Mouse (Mus musculus) left cerebral cortex, postnatal 4 days (tissue): ENCODE data around the gene Map2k5. TPM values are rescaled to one million over a fixed set of nuclear protein-coding genes. Genes with fewer than 3 reads are reported as not detected.

Experiments used
- DNase-seq: peaks from one replicate; pipeline ENCODE4 v3.0.0-alpha.2; 2022
- intact Hi-C: fragments of 180-260 bp; cut with DNase I; formaldehyde crosslinking; loops from one replicate; pipeline ENCODE4 v1.15.1; 2025
- total RNA-seq, 2 experiments: library from RNA; stranded (reverse); gene quantifications; 2 replicates each; pipeline ENCODE4 v1.2.3; 2021

Map2k5 gene
- 10 to 100 TPM; 32.9 to 38.4 TPM for total RNA-seq

GRCm38 (mm10) chr9:63377270-63378142 lies at the start of gene Map2k5:
Gene Map2k5 (minus strand): TSS chr9:63377902.
- intact Hi-C loops = no loop called here

GRCm38 (mm10) chr9:63421096-63421736 lies 43.5 kb upstream of the Map2k5 start:
- intact Hi-C loops = no loop called here
- no peak for DNase-seq

More at GRCm38 (mm10) chr9:63377270-63378142, at the start of gene Map2k5:
- DNase-seq = peak; percentile 92

DNA sequence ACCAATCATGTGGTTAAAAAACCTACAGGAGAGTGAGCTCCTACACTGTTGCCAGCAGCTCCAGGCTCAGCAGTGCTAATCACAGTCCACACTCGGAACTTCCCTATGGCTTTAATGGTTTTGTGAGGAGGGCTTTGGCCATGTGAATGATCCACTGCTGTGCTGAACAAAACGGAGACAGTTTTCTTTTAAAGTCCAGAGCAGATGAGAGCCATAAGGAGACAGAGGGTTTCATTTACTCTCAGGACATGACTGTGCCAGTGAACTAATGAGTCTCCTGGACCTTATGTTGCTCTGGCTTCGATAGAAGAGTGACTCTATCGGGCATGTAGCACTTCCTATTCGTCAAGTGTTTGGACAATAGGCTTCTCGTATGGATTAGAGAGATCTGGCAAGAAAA lies 42.7 kb upstream of the Map2k5 start:
- peak; percentile 47 for DNase-seq
- intact Hi-C loops = no loop called here

DNA sequence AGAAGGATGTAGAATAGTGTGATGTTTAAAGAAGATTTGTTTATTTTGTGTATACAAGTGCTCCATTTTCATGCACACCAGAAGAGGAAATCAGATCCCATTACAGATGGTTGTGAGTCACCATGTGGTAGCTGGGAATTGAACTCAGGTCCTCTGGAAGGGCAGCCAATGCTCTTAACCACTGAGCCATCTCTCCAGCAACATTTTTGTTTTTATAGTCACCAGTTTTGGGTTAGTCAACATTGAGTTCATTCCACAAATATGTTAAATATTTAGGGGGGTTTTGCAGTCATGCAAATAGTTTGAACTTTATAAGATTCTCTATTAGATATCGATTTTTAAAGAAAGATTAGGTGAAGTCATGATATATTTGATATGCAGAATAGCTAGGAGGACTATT lies 22.5 kb upstream of the Map2k5 start:
- DNase-seq = no peak
- intact Hi-C loops = no loop called here

- intact Hi-C loops = loop anchor here (5.0 to 10.0 kb wide), 2 partner anchors 115 to 252 kb away; partner anchors contain the start of gene Skor1
- DNase-seq = no peak
These were observed 21.7 kb upstream of the Map2k5 start for GRCm38 (mm10) chr9:63399463-63399815.

DNA sequence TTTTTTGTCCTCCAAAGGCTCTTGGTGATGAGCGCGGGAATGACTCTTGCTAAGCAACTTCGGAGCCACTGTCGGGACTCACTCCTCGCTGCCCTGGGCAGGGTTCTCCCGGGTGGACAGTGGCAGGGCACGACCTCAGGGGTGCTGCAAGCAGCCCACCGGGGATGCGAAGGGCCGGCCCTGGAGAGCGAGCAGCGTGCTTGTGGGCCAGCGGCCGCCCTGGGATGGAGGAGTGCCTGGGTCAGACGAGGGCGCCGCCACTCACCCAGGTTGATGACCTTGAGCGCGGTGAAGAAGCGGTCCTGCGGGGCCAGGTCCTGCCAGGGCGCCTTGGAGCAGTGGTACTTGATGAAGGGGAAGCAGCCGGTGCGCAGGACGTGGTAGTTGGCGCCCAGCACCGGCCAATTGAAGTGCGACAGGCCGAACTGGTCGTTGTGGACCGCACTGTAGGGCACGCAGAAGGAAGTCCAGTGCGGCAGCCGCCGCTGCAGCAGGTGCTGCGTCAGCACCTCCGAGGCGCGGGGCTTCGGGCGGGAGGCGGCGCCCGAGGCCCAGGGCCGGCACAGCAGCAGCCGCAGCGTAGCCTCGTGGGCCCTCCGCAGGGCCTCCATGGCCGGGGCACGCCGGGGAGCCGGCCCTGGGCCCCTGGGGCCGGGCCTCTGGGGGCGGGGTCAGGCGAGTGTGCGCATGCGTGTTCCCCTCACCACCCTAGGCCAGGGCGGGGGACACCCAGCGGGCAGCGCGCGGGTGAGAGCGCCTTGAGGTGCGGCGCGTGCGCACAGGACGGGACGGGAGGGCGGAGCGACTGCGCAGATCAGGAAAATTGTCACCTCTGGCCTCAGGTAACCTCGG lies 21.1 kb upstream of the Map2k5 start, which contains the start of gene 2300009A05Rik:
2300009A05Rik (minus strand) TSS at position 636 of the 852 bp plus-strand sequence.
- intact Hi-C loops = loop anchor here (5.0 to 10.0 kb wide), 2 partner anchors 116 to 252 kb away; partner anchors contain the start of gene Skor1
- DNase-seq = peak; percentile 89

DNA sequence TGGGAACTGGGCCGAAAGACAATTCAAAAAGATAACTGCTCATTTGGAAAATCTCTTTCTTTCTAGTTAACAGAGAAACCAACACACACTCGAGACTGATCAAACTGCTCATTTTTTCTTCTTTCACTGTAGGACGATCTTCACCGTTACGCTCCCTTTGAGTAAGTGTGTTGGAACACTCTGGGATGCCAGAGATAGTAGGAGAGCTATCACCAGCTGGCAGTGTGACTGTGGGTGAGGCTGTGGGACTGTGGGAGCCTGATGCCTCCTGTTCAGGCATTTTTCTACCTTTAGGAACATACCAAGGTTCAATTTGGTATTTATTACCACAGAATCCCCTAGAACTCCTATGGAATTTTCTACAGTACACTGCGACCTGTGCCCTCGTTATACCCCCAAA lies 17.9 kb upstream of the Map2k5 start:
- intact Hi-C loops = loop anchor here (5.0 to 10.0 kb wide), 2 partner anchors 119 to 248 kb away; partner anchors contain the start of gene Skor1
- no peak for DNase-seq

- intact Hi-C loops = loop anchor here (10.0 kb wide), 1 partner anchor 123 kb away; no protein-coding TSS in a partner anchor
- no peak for DNase-seq
These were observed 13.6 kb upstream of the Map2k5 start for GRCm38 (mm10) chr9:63391307-63391706.

DNA sequence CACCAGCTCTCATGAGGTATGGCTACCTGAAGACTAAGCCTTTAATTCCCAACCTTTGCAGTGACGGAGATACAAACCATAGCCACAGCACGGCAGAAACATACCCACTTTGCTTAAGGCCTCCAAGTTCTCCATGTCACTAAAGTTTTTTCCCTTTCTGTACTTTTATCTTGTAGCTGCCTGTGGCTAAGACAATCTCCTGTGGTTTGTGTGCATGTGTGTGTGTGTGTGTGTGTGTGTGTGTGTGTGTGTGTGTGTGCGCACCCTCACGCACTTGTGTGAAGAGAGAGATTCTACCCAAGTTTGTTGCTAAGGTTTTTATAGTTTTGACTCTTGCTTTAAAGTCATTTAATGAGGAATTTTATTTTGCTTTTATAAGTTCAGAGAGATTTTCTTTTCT lies 5.1 kb upstream of the Map2k5 start:
- DNase-seq = no peak
- intact Hi-C loops = no loop called here

DNA sequence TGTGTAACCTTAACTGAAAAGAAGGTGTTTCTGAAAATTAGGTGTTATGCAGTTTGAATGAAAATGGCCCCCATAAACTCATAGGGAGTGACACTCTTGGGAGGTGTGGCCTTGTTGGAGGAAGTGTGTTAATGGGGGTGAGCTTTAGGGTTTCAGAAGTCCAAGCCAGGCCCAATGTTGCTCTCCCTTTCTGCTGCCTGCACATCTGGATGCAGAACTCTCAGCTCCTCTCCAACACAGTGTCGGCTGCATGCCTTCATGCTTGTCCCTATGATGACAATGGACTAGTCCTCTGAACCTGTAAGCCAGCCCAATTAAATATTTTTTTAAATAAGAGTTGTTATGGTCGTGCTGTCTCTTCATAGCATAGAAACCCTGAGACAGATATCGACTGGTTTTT lies 2.6 kb upstream of the Map2k5 start:
- intact Hi-C loops = no loop called here
- no peak for DNase-seq

- no peak for DNase-seq
- intact Hi-C loops = no loop called here
These were observed 472 bp upstream of the Map2k5 start for GRCm38 (mm10) chr9:63378174-63378573.

DNA sequence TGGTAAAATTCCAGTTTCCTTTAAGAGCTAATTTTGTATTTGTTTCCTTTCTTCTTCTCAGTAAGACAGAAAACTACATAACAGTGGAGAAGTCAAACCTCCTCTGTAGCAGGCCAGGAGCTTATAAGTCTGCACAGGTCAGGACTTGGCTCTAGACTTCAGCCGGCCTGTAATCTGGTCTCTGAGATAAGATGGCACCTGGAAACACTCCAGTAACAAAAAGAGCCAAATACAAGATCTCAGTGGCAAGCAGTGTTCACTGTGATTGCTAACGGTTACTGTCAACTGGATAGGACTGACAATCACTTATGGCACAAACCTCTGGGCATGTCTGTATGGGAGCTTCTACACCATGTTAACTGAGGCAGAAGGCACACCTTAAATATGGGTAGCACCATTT lies 4.4 kb downstream of the Map2k5 start:
- intact Hi-C loops = no loop called here
- DNase-seq = no peak

GRCm38 (mm10) chr9:63372541-63372940 lies 5.2 kb downstream of the Map2k5 start:
- intact Hi-C loops = no loop called here
- DNase-seq = peak; percentile 49

DNA sequence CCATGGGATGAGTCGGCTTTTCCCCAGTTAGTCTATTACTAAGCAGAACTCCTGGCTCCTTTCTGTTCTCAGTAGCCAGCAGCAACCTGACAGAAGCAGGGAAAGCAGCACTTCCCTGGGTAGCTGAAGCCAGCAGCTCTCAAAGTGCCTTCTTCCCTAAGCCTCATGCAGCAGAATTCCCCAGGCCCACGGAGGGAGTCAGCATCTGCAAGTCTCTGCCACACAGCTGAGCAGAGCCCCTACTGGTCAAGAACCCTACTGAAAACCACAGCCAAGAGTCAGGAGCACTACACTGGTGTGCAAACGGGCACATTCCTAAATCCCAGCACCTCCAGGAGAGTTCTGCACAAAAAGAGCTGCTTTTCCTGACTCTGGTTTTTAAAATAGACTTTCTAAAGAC lies 17.3 kb downstream of the Map2k5 start:
- intact Hi-C loops = no loop called here
- DNase-seq = no peak

GRCm38 (mm10) chr9:63359016-63359415 lies 18.7 kb downstream of the Map2k5 start:
- DNase-seq = no peak
- intact Hi-C loops = no loop called here

DNA sequence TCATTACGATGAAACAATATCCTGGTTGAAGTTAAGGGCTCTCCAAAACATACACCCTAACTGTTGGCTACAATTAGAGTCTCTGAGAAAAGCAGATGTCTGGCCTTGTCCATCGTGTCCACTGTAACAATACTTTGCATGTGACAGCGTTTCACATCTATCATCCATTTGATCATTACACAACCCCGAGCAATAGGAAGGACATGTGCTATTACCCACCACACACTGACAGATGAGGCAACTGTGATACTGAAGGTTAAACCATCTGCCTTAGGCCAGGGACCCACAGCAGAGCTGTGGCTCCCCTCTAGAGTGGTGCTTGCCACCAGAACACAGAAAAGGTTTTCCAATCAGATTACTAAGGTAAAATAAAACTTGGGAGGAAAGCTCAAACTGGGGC lies 21.0 kb downstream of the Map2k5 start:
- intact Hi-C loops = no loop called here
- no peak for DNase-seq

DNA sequence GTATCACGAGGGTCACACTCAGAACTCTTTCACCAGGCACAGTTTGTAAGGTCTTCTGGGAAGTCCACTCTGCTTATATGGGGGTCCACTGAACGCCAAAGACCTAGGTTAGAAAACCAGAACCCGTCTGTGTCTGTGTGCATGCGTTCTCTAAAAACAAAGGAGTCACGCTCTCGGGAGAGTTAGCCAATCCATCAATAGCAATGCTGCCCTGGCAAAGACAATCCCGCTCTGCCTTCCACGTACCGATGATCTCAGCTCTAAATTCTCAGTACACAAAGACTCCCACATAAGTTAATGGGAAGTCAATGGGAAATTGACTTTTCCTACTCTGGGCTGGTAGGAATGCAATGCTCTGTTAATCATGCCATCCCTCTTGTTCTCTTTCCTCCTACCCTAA lies 21.4 kb downstream of the Map2k5 start:
- intact Hi-C loops = no loop called here

DNA sequence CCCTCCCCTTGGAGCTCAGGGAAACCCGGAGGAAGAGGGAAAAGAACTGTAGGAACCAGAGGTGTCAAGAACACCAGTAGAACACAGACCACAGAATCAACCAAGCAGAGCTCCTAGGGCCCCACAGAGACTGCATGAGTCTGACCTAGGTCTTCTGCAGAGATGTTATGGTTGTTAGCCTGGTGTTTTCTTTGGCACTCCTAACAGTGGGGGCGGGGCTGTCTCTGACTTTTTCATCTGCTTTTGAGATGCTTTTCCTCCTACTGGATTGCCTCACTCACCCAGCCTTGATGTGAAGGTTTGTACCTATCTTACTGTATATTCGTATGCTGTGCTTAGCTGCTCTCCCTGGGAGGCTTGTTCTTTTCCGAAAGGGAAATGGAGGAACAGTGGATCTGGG lies 23.5 kb downstream of the Map2k5 start:
- intact Hi-C loops = no loop called here

More for the DNA sequence above, 21.4 kb downstream of the Map2k5 start:
- DNase-seq = no peak

DNA sequence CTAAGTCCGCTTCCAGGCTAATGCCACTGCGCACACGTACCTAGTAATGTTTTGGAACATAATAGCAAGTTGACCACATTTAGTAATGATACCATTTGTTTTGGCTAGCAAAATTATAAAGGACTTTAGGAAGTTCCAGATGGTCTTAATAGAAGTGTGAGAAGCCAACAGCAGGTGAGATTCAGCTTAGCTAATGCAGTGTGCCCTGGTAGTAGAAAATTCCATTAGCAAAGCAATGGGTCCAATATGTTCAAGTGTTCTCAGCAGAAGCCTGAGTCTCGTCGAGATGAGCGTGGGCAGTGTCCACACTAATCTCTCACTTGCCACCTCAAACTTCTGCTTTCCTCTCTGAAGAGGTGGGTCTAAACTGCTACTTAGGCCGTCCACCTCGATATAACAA lies 27.7 kb downstream of the Map2k5 start:
- intact Hi-C loops = no loop called here
- no peak for DNase-seq

More for the DNA sequence above, 23.5 kb downstream of the Map2k5 start:
- no peak for DNase-seq

DNA sequence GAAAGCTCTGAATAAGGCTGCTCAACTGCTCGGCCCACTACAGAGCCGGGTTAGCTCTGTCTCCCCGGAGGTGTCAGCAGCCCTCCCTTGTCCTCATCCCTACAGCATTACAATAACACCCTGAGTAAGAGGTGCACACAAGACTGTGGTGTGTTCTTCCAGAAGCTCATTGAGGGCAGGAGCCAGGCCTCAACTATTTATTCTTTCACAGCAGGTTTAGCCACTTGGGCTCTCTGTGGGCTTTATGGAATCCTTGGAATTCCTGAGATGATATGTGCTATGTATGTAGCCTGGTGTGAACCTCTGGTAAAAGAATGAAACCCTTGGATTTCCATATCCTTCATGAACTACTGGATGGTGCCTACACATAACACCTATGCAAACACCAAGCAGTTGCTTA lies 28.5 kb downstream of the Map2k5 start:
- intact Hi-C loops = no loop called here
- no peak for DNase-seq

DNA sequence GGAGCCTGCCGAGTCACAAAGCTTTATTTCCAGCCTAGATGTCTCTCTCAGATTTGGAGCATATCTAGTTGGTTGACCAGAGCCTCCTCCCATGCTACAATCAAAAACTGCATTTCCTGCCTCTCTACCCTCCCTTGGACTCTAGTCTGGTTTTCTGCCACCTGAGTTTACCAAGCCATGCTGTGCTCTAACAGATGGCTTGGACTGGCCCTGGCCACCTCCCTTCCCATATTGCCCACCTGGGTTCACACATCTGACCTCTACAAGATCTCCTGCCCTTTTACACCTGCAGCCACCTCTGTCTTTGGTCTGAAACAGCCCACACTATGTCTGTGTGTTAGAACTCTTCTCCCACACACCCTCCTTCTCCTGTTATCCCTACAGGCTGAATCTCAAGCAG lies 29.6 kb downstream of the Map2k5 start:
- intact Hi-C loops = no loop called here
- no peak for DNase-seq
